Mouse (Mus musculus): ENCODE results near the gene Npb.
A peak's percentile ranks its signal among the peaks of the same experiment; 100 is the strongest.
"Not testable (repeated sequence)": the region's sequence is repeated elsewhere in the genome, so short reads cannot be mapped to it uniquely, and the experiment has no call there.

Npb gene

DNA sequence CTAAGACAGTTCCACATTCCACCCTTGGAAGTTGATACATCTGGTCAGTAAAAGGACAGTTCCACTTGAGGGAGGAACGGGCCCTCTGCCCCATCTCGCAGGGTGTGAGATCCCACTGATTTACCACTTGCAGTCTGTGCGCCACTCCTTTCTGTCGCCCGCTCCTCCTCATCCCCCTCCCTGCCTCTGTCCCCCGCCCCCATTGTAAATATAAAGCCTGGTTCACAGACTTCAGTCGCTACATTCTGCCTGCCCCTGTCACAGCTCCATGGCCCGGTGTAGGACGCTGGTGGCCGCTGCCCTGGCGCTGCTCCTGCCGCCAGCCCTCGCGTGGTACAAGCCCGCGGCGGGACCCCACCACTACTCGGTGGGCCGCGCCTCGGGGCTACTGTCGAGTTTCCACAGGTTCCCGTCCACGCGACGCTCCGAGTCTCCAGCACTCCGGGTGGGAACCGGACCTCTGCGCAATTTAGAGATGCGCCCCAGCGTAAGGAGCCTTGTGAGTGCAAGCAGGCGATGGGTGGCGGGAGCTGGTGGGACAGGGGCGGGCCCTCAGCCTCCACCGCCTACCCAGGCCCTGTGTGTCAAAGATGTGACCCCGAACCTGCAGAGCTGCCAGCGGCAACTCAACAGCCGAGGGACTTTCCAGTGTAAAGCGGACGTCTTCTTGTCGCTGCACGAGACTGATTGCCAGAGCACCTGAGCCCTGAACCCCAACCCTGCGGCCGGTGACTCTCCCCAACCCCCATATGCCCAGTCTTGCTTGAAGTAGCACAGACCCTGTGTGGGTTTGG lies at the start of gene Npb:
TSS of gene Npb (plus strand) at position 237 of the 794 bp plus-strand sequence.
- DNase-seq (ENCODE audit: low read depth in 2 of 2, low spot score in 2 of 2), result no peak

DNA sequence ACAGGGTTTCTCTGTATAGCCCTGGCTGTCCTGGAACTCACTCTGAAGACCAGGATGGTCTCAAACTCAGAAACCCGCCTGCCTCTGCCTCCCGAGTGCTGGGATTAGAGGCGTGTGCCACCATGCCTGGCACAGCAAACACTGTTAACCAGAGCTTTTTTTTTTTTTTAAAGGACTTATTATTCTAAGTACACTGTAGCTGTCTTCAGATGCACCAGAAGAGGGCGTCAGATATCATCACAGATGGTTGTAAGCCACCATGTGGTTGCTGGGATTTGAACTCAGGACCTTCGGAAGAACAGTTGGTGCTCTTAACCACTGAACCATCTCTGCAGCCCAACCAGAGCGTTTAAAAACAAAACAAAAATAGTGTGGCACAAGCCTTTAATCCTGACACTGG lies 49.4 kb upstream of the Npb start:
- not testable (repeated sequence) for DNase-seq (ENCODE audit: low read depth in 2 of 2, low spot score in 2 of 2)

DNA sequence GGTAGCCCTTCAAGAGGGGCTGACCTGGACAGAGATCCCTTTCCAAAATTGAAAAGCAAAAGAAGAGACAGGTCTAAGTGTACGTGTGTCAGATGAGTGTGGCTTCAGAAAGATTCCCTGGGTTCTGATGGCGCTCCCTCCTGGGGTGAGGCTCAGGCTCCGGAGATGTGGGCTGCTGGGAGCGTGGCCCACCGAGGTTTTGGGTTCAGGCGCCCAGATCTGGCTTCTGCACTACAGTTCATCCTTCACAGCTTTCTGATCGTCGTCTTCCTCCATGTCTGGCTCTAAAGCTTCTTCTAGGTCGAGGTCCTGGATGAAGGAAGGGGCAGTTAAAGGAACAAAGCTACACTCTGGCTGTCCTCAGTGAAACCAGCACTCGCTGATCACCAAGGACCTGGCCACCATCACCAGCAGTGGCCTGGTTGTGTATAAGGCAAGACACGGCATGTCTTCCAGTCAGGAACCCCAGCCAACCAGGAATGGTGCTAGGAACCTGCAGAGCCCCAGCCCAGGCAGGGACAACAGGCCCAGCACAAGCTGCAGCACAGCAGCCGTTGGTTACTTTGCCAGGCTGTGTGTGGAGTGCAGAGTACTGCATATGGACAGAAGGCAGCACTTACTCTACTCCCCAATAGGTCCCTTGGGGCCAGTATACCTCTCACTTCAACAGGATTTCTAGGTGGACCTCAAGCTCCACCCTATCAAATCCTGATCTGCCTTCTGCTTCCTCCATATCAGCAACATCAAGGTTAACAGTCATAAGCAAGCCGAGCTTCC lies 47.1 kb upstream of the Npb start:
- no peak for DNase-seq (ENCODE audit: low read depth in 2 of 2, low spot score in 2 of 2)

- DNase-seq (ENCODE audit: low read depth in 2 of 2, low spot score in 2 of 2), result no peak
Observed at GRCm38 (mm10) chr11:120562949-120563348, 45.3 kb upstream of the Npb start.

DNA sequence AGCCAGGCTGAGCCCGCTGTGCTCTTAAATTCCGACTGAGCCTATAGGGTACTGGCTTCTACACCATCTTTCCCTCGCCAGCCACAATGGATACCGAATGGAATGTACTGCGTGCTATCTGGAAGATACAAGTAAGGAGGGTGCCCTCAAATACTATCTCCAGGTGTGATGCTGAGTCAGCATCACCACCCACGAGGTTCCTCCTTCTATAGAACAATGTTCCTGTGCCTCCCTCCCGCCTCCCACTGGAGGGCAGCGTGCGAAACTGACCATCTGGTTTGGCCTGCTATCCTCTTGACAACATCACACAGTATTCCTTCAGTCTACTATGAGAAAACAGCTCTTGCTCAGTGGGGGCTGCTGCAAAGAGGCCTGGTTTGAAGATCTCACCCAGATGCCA lies 43.2 kb upstream of the Npb start:
- DNase-seq (ENCODE audit: low read depth in 2 of 2, low spot score in 2 of 2), result no peak

GRCm38 (mm10) chr11:120568324-120568723 lies 40.0 kb upstream of the Npb start:
- no peak for DNase-seq (ENCODE audit: low read depth in 2 of 2, low spot score in 2 of 2)

- DNase-seq (ENCODE audit: low read depth in 2 of 2, low spot score in 2 of 2), result no peak
Observed at GRCm38 (mm10) chr11:120571122-120571521, 37.2 kb upstream of the Npb start.

- DNase-seq (ENCODE audit: low read depth in 2 of 2, low spot score in 2 of 2), result no peak
Observed at GRCm38 (mm10) chr11:120571754-120572416, 36.4 kb upstream of the Npb start.

GRCm38 (mm10) chr11:120572417-120572751 lies 35.9 kb upstream of the Npb start:
- DNase-seq (ENCODE audit: low read depth in 2 of 2, low spot score in 2 of 2), result no peak

GRCm38 (mm10) chr11:120572752-120573584 lies 35.3 kb upstream of the Npb start, which contains the start of gene P4hb:
P4hb (minus strand) TSS chr11:120573253.
- peak; percentile 97 to 98 for DNase-seq (ENCODE audit: low read depth in 2 of 2, low spot score in 2 of 2)

- no peak for DNase-seq (ENCODE audit: low read depth in 2 of 2, low spot score in 2 of 2)
Observed at GRCm38 (mm10) chr11:120573585-120574277, 34.5 kb upstream of the Npb start.

DNA sequence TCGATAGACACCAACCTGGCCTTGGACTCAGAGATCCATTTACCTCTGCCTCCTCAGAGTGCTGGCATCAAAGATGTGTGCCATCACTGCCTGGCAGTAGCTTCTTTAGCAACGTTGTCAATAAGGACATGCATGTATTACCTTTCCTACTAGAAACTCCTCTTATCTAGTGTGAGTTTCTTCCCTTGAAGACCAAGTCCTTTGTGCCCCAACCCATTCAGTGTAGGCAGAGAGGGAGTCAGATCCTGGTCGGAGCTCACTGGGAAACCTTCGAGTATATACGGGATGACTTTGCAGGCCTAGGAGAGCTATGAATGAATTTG lies 34.0 kb upstream of the Npb start:
- no peak for DNase-seq (ENCODE audit: low read depth in 2 of 2, low spot score in 2 of 2)

GRCm38 (mm10) chr11:120575046-120575445 lies 33.2 kb upstream of the Npb start:
- no peak for DNase-seq (ENCODE audit: low read depth in 2 of 2, low spot score in 2 of 2)

GRCm38 (mm10) chr11:120575940-120576339 lies 32.3 kb upstream of the Npb start:
- no peak for DNase-seq (ENCODE audit: low read depth in 2 of 2, low spot score in 2 of 2)

GRCm38 (mm10) chr11:120576365-120576981 lies 31.8 kb upstream of the Npb start:
- DNase-seq (ENCODE audit: low read depth in 2 of 2, low spot score in 2 of 2), result no peak

DNA sequence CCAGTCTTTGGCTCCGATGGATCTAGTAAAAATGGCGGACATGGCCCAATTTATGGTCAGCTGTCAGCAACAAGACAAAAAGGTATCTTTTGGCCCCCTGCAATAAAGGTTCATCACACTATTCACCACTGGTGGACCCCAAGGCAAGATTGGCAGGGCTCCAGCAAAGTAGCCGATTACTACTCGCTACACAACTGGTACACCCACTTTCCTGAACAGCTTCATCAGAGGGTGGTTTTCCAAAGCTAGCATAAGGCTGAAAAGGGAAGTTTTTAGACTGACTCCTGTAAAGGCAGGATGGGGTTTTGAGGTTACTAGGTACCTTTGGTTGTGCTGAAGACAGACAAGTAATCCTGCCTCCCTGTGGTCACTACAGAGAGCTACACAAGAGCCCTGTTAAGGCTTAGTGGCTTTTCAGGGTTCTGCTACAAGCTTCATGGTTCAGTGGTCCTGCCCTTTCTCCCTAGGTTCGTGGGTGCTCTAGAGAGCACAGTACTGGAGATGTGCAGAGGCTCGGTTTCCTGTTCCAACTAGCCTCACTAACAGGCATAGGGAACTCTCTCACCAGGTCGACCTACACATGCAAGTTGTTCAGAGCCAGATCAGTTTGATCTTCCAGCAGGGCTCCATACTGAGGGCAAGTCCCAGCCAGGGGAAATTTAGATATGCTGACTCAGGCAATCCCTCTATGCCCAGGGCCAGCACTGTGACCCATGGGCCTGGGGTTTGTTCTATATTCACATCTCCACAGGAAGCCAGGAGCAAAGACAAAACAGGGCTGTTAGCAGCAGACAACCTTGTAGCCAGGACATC lies 30.9 kb upstream of the Npb start:
- DNase-seq (ENCODE audit: low read depth in 2 of 2, low spot score in 2 of 2), result peak in 1 of 2 experiments; percentile 47

- DNase-seq (ENCODE audit: low read depth in 2 of 2, low spot score in 2 of 2), result no peak
Observed at GRCm38 (mm10) chr11:120578024-120578693, 30.1 kb upstream of the Npb start.

GRCm38 (mm10) chr11:120578694-120579243 lies 29.5 kb upstream of the Npb start:
- no peak for DNase-seq (ENCODE audit: low read depth in 2 of 2, low spot score in 2 of 2)
